Mouse (Mus musculus): ENCODE results near the gene Rasl11a. TPM values are rescaled to one million over a fixed set of nuclear protein-coding genes. Genes with fewer than 3 reads are reported as not detected.

The Rasl11a gene
- polyA plus RNA-seq (2014; fragmentation: Nextera tagmentation; extraction: Ambion mirVana), result 4.3 and 4.9 TPM in 2 replicates

GRCm38 (mm10) chr5:146844945-146845365 is at the start of gene Rasl11a:
TSS of gene Rasl11a (plus strand) at chr5:146845071.
- WGBS, result under 1% methylated on average over 40 of the region's 40 CpGs
- Histone ChIP-seq H3K4me1 (replicated peaks; ENCODE audit: control insufficient read depth, insufficient read depth, low read length) (peaks cover 3% of the 10 kb centered on the region; the same call in 1 of the 2 replicates), H3K27me3 (replicated peaks; ENCODE audit: control insufficient read depth, insufficient read depth, low read length) (peaks cover 14% of the 10 kb centered on the region), H3K9ac (ENCODE audit: low read depth, low read length) (peak within 1 kb of the TSS; percentile 56), H3K36me3 (ENCODE audit: control insufficient read depth, insufficient read depth, low read length) (no peaks in the 10 kb centered on the region; the same call in 1 of the 2 replicates), H3K27ac (ENCODE audit: low read depth, low read length) (no peak within 1 kb of the TSS), H3K4me3 (ENCODE audit: low read depth, low read length) (peak within 1 kb of the TSS; percentile 65), H3K4me2 (peak within 1 kb of the TSS; percentile 98), H3K9me3 (ENCODE audit: control insufficient read depth, low read length) (no peaks in the 10 kb centered on the region)
- ATAC-seq (replicated peaks; ENCODE audit: low FRiP score) (peak; percentile 83), DNase-seq (ENCODE audit: low spot score) (peak; percentile 78)

- H3K4me3 ChIP-seq (ENCODE audit: low read depth, low read length), result no peak overlapping the region
- no peaks in the 10 kb centered on the region for H3K27me3 ChIP-seq (replicated peaks; ENCODE audit: control insufficient read depth, insufficient read depth, low read length)
- no peaks in the 10 kb centered on the region for H3K36me3 ChIP-seq (ENCODE audit: control insufficient read depth, insufficient read depth, low read length)
- H3K9me3 ChIP-seq (ENCODE audit: control insufficient read depth, low read length), result no peaks in the 10 kb centered on the region
- ATAC-seq (replicated peaks; ENCODE audit: low FRiP score) (no peak), DNase-seq (ENCODE audit: low spot score) (no peak)
- H3K9ac ChIP-seq (ENCODE audit: low read depth, low read length), result no peak overlapping the region
- no peak overlapping the region for H3K27ac ChIP-seq (ENCODE audit: low read depth, low read length)
- H3K4me1 ChIP-seq (replicated peaks; ENCODE audit: control insufficient read depth, insufficient read depth, low read length), result peaks cover 31% of the 10 kb centered on the region
- H3K4me2 ChIP-seq, result no peak overlapping the region
- 75% methylated on average over 13 of the region's 13 CpGs for WGBS
These were observed 49.1 kb upstream of the Rasl11a start for GRCm38 (mm10) chr5:146795728-146796127.

- no peak overlapping the region for H3K27ac ChIP-seq (ENCODE audit: low read depth, low read length)
- no peaks in the 10 kb centered on the region for H3K36me3 ChIP-seq (ENCODE audit: control insufficient read depth, insufficient read depth, low read length)
- no peaks in the 10 kb centered on the region for H3K27me3 ChIP-seq (replicated peaks; ENCODE audit: control insufficient read depth, insufficient read depth, low read length)
- H3K9me3 ChIP-seq (ENCODE audit: control insufficient read depth, low read length), result 0 out of 2 replicates have a peak, but pooled peaks cover 3% of the 10 kb centered on the region
- no peak for ATAC-seq (replicated peaks; ENCODE audit: low FRiP score)
- 60% methylated on average over 9 of the region's 9 CpGs for WGBS
- no peak overlapping the region for H3K9ac ChIP-seq (ENCODE audit: low read depth, low read length)
- no peak for DNase-seq (ENCODE audit: low spot score)
- H3K4me3 ChIP-seq (ENCODE audit: low read depth, low read length), result no peak overlapping the region
- peaks cover 14% of the 10 kb centered on the region for H3K4me1 ChIP-seq (replicated peaks; ENCODE audit: control insufficient read depth, insufficient read depth, low read length)
- no peak overlapping the region for H3K4me2 ChIP-seq
These were observed 46.8 kb upstream of the Rasl11a start for GRCm38 (mm10) chr5:146798031-146798430.

GRCm38 (mm10) chr5:146806004-146806430 is 38.9 kb upstream of the Rasl11a start:
- no peak for ATAC-seq (replicated peaks; ENCODE audit: low FRiP score)
- WGBS, result 55% methylated on average over 8 of the region's 8 CpGs
- H3K36me3 ChIP-seq (ENCODE audit: control insufficient read depth, insufficient read depth, low read length), result no peaks in the 10 kb centered on the region
- no peak overlapping the region for H3K4me3 ChIP-seq (ENCODE audit: low read depth, low read length)
- H3K27ac ChIP-seq (ENCODE audit: low read depth, low read length), result no peak overlapping the region
- no peak for DNase-seq (ENCODE audit: low spot score)
- 0 out of 2 replicates have a peak, but pooled peaks cover 3% of the 10 kb centered on the region for H3K9me3 ChIP-seq (ENCODE audit: control insufficient read depth, low read length)
- H3K4me1 ChIP-seq (replicated peaks; ENCODE audit: control insufficient read depth, insufficient read depth, low read length), result no peaks in the 10 kb centered on the region
- H3K9ac ChIP-seq (ENCODE audit: low read depth, low read length), result no peak overlapping the region
- H3K27me3 ChIP-seq (replicated peaks; ENCODE audit: control insufficient read depth, insufficient read depth, low read length), result no peaks in the 10 kb centered on the region
- no peak overlapping the region for H3K4me2 ChIP-seq

- DNase-seq (ENCODE audit: low spot score) (no peak), ATAC-seq (replicated peaks; ENCODE audit: low FRiP score) (no peak)
- Histone ChIP-seq H3K9ac (ENCODE audit: low read depth, low read length) (no peak overlapping the region), H3K4me3 (ENCODE audit: low read depth, low read length) (no peak overlapping the region), H3K4me2 (no peak overlapping the region), H3K4me1 (replicated peaks; ENCODE audit: control insufficient read depth, insufficient read depth, low read length) (no peaks in the 10 kb centered on the region), H3K36me3 (ENCODE audit: control insufficient read depth, insufficient read depth, low read length) (no peaks in the 10 kb centered on the region), H3K9me3 (ENCODE audit: control insufficient read depth, low read length) (no peaks in the 10 kb centered on the region), H3K27ac (ENCODE audit: low read depth, low read length) (no peak overlapping the region), H3K27me3 (replicated peaks; ENCODE audit: control insufficient read depth, insufficient read depth, low read length) (no peaks in the 10 kb centered on the region)
- WGBS, result 70% methylated on average over 5 of the region's 5 CpGs
These were observed 34.9 kb upstream of the Rasl11a start for GRCm38 (mm10) chr5:146809951-146810350.

GRCm38 (mm10) chr5:146812866-146813265 is 32.0 kb upstream of the Rasl11a start:
- Histone ChIP-seq H3K4me3 (ENCODE audit: low read depth, low read length) (no peak overlapping the region), H3K9me3 (ENCODE audit: control insufficient read depth, low read length) (no peaks in the 10 kb centered on the region), H3K36me3 (ENCODE audit: control insufficient read depth, insufficient read depth, low read length) (no peaks in the 10 kb centered on the region), H3K27ac (ENCODE audit: low read depth, low read length) (no peak overlapping the region), H3K4me2 (no peak overlapping the region), H3K27me3 (replicated peaks; ENCODE audit: control insufficient read depth, insufficient read depth, low read length) (no peaks in the 10 kb centered on the region), H3K4me1 (replicated peaks; ENCODE audit: control insufficient read depth, insufficient read depth, low read length) (no peaks in the 10 kb centered on the region), H3K9ac (ENCODE audit: low read depth, low read length) (no peak overlapping the region)
- 94% methylated on average over 5 of the region's 5 CpGs for WGBS
- no peak for ATAC-seq (replicated peaks; ENCODE audit: low FRiP score)
- DNase-seq (ENCODE audit: low spot score), result no peak

- H3K36me3 ChIP-seq (ENCODE audit: control insufficient read depth, insufficient read depth, low read length), result no peaks in the 10 kb centered on the region
- ATAC-seq (replicated peaks; ENCODE audit: low FRiP score) (no peak), DNase-seq (ENCODE audit: low spot score) (no peak)
- H3K27me3 ChIP-seq (replicated peaks; ENCODE audit: control insufficient read depth, insufficient read depth, low read length), result no peaks in the 10 kb centered on the region
- no peak overlapping the region for H3K27ac ChIP-seq (ENCODE audit: low read depth, low read length)
- H3K4me1 ChIP-seq (replicated peaks; ENCODE audit: control insufficient read depth, insufficient read depth, low read length), result no peaks in the 10 kb centered on the region
- no peaks in the 10 kb centered on the region for H3K9me3 ChIP-seq (ENCODE audit: control insufficient read depth, low read length)
- WGBS, result 83% methylated on average over 4 of the region's 4 CpGs
- H3K9ac ChIP-seq (ENCODE audit: low read depth, low read length), result no peak overlapping the region
- H3K4me2 ChIP-seq, result no peak overlapping the region
- no peak overlapping the region for H3K4me3 ChIP-seq (ENCODE audit: low read depth, low read length)
These were observed 31.4 kb upstream of the Rasl11a start for GRCm38 (mm10) chr5:146813421-146813820.

GRCm38 (mm10) chr5:146815394-146815793 is 29.5 kb upstream of the Rasl11a start:
- H3K36me3 ChIP-seq (ENCODE audit: control insufficient read depth, insufficient read depth, low read length), result no peaks in the 10 kb centered on the region
- no peaks in the 10 kb centered on the region for H3K9me3 ChIP-seq (ENCODE audit: control insufficient read depth, low read length)
- no peak overlapping the region for H3K4me2 ChIP-seq
- H3K4me3 ChIP-seq (ENCODE audit: low read depth, low read length), result no peak overlapping the region
- no peaks in the 10 kb centered on the region for H3K27me3 ChIP-seq (replicated peaks; ENCODE audit: control insufficient read depth, insufficient read depth, low read length)
- 60% methylated on average over 4 of the region's 4 CpGs for WGBS
- H3K4me1 ChIP-seq (replicated peaks; ENCODE audit: control insufficient read depth, insufficient read depth, low read length), result no peaks in the 10 kb centered on the region
- peak; percentile 54; the same call in 1 of the 2 replicates for ATAC-seq (replicated peaks; ENCODE audit: low FRiP score)
- no peak overlapping the region for H3K9ac ChIP-seq (ENCODE audit: low read depth, low read length)
- DNase-seq (ENCODE audit: low spot score), result no peak
- H3K27ac ChIP-seq (ENCODE audit: low read depth, low read length), result no peak overlapping the region

GRCm38 (mm10) chr5:146817583-146817982 is 27.3 kb upstream of the Rasl11a start:
- no peaks in the 10 kb centered on the region for H3K4me1 ChIP-seq (replicated peaks; ENCODE audit: control insufficient read depth, insufficient read depth, low read length)
- H3K36me3 ChIP-seq (ENCODE audit: control insufficient read depth, insufficient read depth, low read length), result no peaks in the 10 kb centered on the region
- H3K4me2 ChIP-seq, result no peak overlapping the region
- 86% methylated on average over 8 of the region's 8 CpGs for WGBS
- no peak for DNase-seq (ENCODE audit: low spot score)
- H3K9ac ChIP-seq (ENCODE audit: low read depth, low read length), result no peak overlapping the region
- H3K27me3 ChIP-seq (replicated peaks; ENCODE audit: control insufficient read depth, insufficient read depth, low read length), result no peaks in the 10 kb centered on the region
- no peaks in the 10 kb centered on the region for H3K9me3 ChIP-seq (ENCODE audit: control insufficient read depth, low read length)
- no peak overlapping the region for H3K4me3 ChIP-seq (ENCODE audit: low read depth, low read length)
- ATAC-seq (replicated peaks; ENCODE audit: low FRiP score), result no peak
- H3K27ac ChIP-seq (ENCODE audit: low read depth, low read length), result no peak overlapping the region

Measured in liver, embryonic 11.5 days (tissue).